ENCODE assay signal across 11 mouse cellular contexts in the genomic region with DNA sequence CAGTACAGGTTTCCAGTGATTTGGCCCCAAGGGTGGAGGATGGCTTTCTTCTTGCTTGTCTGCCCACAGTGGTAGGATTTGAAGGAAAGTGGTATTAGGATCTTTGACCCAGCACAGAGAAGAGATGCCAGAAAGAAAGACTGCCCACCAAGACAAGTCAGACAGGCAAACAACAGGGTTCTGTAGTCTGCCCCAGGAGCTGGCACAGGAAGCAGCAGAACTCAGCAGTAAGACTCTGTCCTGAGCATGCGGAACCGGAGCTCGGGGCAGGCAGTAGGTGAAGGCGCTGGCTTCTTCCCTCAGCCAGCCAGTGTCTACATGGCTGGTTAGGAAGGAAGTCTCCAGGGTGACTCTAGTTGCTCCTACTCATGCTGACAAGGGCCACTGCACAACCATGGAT.
"Had no signal": no experiment of that assay in that cellular context is flagged by ENCODE, and none has a peak within 500 bp of the region (broad histone marks: within the 10 kb centered on the region; RNA-seq: fewer than 3 reads in every experiment).

No protein-coding gene starts in this region.

- H3K9ac ChIP-seq: liver, embryonic 15.5 days; lung, embryonic 14.5 days had no signal

- H3K4me3 ChIP-seq: limb, embryonic 10.5 days; liver, embryonic 15.5 days had no signal

- H3K36me3 ChIP-seq: limb, embryonic 10.5 days; liver, embryonic 15.5 days had no signal

- H3K4me1 ChIP-seq: liver, embryonic 15.5 days had no signal

- H3K27ac ChIP-seq: kidney, postnatal 0 days; limb, embryonic 10.5 days; liver, embryonic 15.5 days had no signal

- H3K27me3 ChIP-seq: liver, embryonic 15.5 days had no signal

- H3K9me3 ChIP-seq: limb, embryonic 10.5 days; liver, embryonic 15.5 days had no signal

- H3K4me2 ChIP-seq: liver, embryonic 11.5 days; liver, embryonic 15.5 days; lung, embryonic 14.5 days; midbrain, embryonic 11.5 days had no signal

- DNase-seq: kidney, postnatal 36 days; lung, embryonic 14.5 days; lung, postnatal 10 days; lung, postnatal 4 days; right cerebral cortex, postnatal 14 days; thymus, postnatal 36 days had no signal
